Mouse (Mus musculus) hindbrain, postnatal 0 days (tissue): ENCODE results near the gene Rims3. TPM values are rescaled to one million over a fixed set of nuclear protein-coding genes. Genes with fewer than 3 reads are reported as not detected.

Experiments
- ATAC-seq: fragments of 200-750 bp; cut with Nextera tagmentation; 2 replicates; pipeline ENCODE4 v1.8.0; 2017; ENCODE audit warnings: mild to moderate bottlenecking, moderate TSS enrichment, moderate library complexity
- DNase-seq: peaks from one replicate; pipeline ENCODE4 v3.0.0-alpha.2; 2015; ENCODE audit warnings: low spot score
- H3K27ac ChIP-seq: fragments of 300-500 bp; sonication (generic); 2 replicates; pipeline ENCODE4 v1.5.1; 2014; ENCODE audit warnings: mild to moderate bottlenecking
- H3K27me3 ChIP-seq: fragments of 300-500 bp; sonication (generic); 2 replicates; pipeline ENCODE4 v1.6.1; 2014; ENCODE audit warnings: low read length, mixed read lengths; ENCODE audit not compliant: insufficient read depth
- H3K36me3 ChIP-seq: fragments of 300-500 bp; sonication (generic); 2 replicates; pipeline ENCODE4 v1.6.1; 2014; ENCODE audit warnings: low read length, mixed read lengths; ENCODE audit not compliant: insufficient read depth
- H3K4me1 ChIP-seq: fragments of 300-500 bp; sonication (generic); 2 replicates; pipeline ENCODE4 v1.6.1; 2014; ENCODE audit warnings: antibody characterized with exemption, low read length, mixed read lengths; ENCODE audit not compliant: insufficient read depth
- H3K4me2 ChIP-seq: fragments of 300-500 bp; sonication (generic); 2 replicates; pipeline ENCODE4 v1.6.1; 2014; ENCODE audit warnings: low read depth, mild to moderate bottlenecking, low read length, moderate library complexity, mixed read lengths
- H3K4me3 ChIP-seq: fragments of 300-500 bp; sonication (generic); 2 replicates; pipeline ENCODE4 v1.5.1; 2014; ENCODE audit warnings: low read length
- H3K9ac ChIP-seq: fragments of 300-500 bp; sonication (generic); replicated peaks from 2 replicates; pipeline ENCODE4 v1.6.1; 2014; ENCODE audit warnings: mild to moderate bottlenecking, low read length, moderate library complexity, mixed read lengths
- H3K9me3 ChIP-seq: fragments of 300-500 bp; sonication (generic); 2 replicates; pipeline ENCODE4 v1.6.1; 2016; ENCODE audit warnings: low read length, mixed read lengths
- CTCF ChIP-seq: IDR thresholded peaks from 2 replicates; pipeline ENCODE4 v1.5.1; 2016; ENCODE audit warnings: antibody characterized with exemption, control low read depth, low read depth
- WGBS: fragments of 180-500 bp; shearing (Covaris S2); extraction: QIAGEN DNeasy Blood & Tissue Kit; methylation state at CpG from one replicate; pipeline ENCODE4 v1.1.7; 2014; 5-methylcytosine and 5-hydroxymethylcytosine counted together
- microRNA-seq, 2 experiments: library from miRNA; unstranded; fragments of <30 nt; microRNA quantifications; one replicate each; pipeline ENCODE4; 2016
- polyA plus RNA-seq: library from polyadenylated mRNA; unstranded; fragments of >200 nt; fragmentation: Nextera tagmentation; extraction: Ambion mirVana; gene quantifications from 2 replicates; pipeline ENCODE4 v1.2.1, GENCODE M21; 2015
- total RNA-seq: library from RNA; depleted of rRNA; stranded (reverse); fragments of >200 nt; gene quantifications from 2 replicates; pipeline ENCODE4 v1.2.3, GENCODE M21; 2014; rRNA removed

Rims3 gene
- total and polyA plus RNA-seq, 2 experiments from 2014 or later, result 22.8 to 109 TPM

- Histone ChIP-seq H3K36me3 (no peaks in the 10 kb centered on the region), H3K4me2 (no peak overlapping the region), H3K4me3 (no peak overlapping the region), H3K27ac (no peak overlapping the region), H3K27me3 (no peaks in the 10 kb centered on the region), H3K9ac (no peak overlapping the region), H3K4me1 (no peaks in the 10 kb centered on the region), H3K9me3 (peaks cover 7% of the 10 kb centered on the region; the same call in 1 of the 2 replicates)
- ATAC-seq (no peak), DNase-seq (no peak)
- 88% methylated on average over 3 of the region's 3 CpGs for WGBS
- TF ChIP-seq CTCF, result no peak
Measured at GRCm38 (mm10) chr4:120935006-120935405, 80.4 kb downstream of the Rims3 start.

Small RNAs within 50 kb of the gene (microRNA-seq; reads per million reads assigned to microRNA genes)
- gene Gm23936, result 0 reads per million in 2 experiments

Other genes with a start within 250 kb of the Rims3 start
- 11.1 and 11.7 TPM in 2 replicates for gene Cited4, start 188.2 kb upstream of the Rims3 start, total RNA-seq
- gene Cited4, start 188.2 kb upstream of the Rims3 start, polyA plus RNA-seq, result 5.3 and 5.4 TPM in 2 replicates
- gene Kcnq4, start 106.2 kb upstream of the Rims3 start, total RNA-seq, result 12.4 and 13.9 TPM in 2 replicates
- 4.9 and 5.0 TPM in 2 replicates for gene Kcnq4, start 106.2 kb upstream of the Rims3 start, polyA plus RNA-seq
- gene Nfyc, start 23.2 kb upstream of the Rims3 start, total RNA-seq, result 144 and 175 TPM in 2 replicates
- gene Nfyc, start 23.2 kb upstream of the Rims3 start, polyA plus RNA-seq, result 66.9 and 69.4 TPM in 2 replicates
- gene Exo5, start 70.2 kb downstream of the Rims3 start, total RNA-seq, result 7.4 and 8.6 TPM in 2 replicates
- 13.4 and 13.6 TPM in 2 replicates for gene Exo5, start 70.2 kb downstream of the Rims3 start, polyA plus RNA-seq
- gene Zfp69, start 96.9 kb downstream of the Rims3 start, total RNA-seq, result 1.8 and 2.8 TPM in 2 replicates
- gene Zfp69, start 96.9 kb downstream of the Rims3 start, polyA plus RNA-seq, result 4.5 and 4.8 TPM in 2 replicates
- 78.4 and 79.8 TPM in 2 replicates for gene Smap2, start 162.4 kb downstream of the Rims3 start, total RNA-seq
- gene Smap2, start 162.4 kb downstream of the Rims3 start, polyA plus RNA-seq, result 37.4 and 42.0 TPM in 2 replicates
- gene Col9a2, start 184.6 kb downstream of the Rims3 start, total RNA-seq, result 39.8 and 43.5 TPM in 2 replicates
- gene Col9a2, start 184.6 kb downstream of the Rims3 start, polyA plus RNA-seq, result 22.8 and 23.8 TPM in 2 replicates
- 20.5 and 21.7 TPM in 2 replicates for gene Zmpste24, start 243.4 kb downstream of the Rims3 start, total RNA-seq
- gene Zmpste24, start 243.4 kb downstream of the Rims3 start, polyA plus RNA-seq, result 21.3 and 23.0 TPM in 2 replicates